Mouse (Mus musculus): ENCODE data around the gene Ccnk.

DNA sequence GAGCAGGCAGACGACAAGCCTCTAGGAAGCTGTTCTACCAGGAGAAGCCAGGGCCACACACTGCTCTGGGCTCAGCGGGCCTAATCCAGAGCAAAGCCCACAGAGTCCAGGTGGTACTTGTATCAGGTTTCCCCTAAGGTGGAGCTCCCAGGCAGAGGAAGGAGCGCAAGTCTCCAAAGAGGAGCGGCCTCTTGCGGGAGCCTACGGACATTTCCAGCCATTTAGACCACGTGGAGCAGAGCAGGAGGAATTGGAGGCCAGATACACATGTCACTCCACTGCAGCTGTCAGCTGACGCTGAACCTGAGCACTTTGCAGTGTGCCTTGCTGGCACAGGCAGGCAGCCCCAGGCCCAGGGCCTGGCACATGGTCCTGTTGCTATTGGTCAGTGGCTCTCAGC, 35.7 kb downstream of the Ccnk start:
- no peak for TF ChIP-seq CTCF (IDR thresholded peaks at IDR 0.05; ENCODE audit: extremely low read depth, insufficient read depth, low read length)
- no peak for TF ChIP-seq POLR2A (IDR thresholded peaks at IDR 0.05; ENCODE audit: extremely low read depth, insufficient read depth, low read length)

Data from cortical plate, adult 2 months (tissue).